Mouse (Mus musculus) kidney, postnatal 0 days (tissue): ENCODE measurements around the gene Art4. TPM values are rescaled to one million over a fixed set of nuclear protein-coding genes. Genes with fewer than 3 reads are reported as not detected.

Experiments used
- ATAC-seq: fragments of 200-750 bp; cut with Nextera tagmentation; replicated peaks from 2 replicates; pipeline ENCODE4 v1.8.0; 2017; ENCODE audit warnings: low read depth, moderate number of reproducible peaks, moderate TSS enrichment, moderate library complexity; ENCODE audit not compliant: low FRiP score
- DNase-seq: peaks from one replicate; pipeline ENCODE4 v3.0.0-alpha.2; 2016; ENCODE audit warnings: low spot score
- H3K27ac ChIP-seq: fragments of 300-500 bp; sonication (generic); 2 replicates; pipeline ENCODE4 v1.5.1; 2014; ENCODE audit warnings: mild to moderate bottlenecking
- H3K27me3 ChIP-seq: fragments of 300-500 bp; sonication (generic); 2 replicates; pipeline ENCODE4 v1.6.1; 2014; ENCODE audit warnings: low read length, mixed read lengths; ENCODE audit not compliant: insufficient read depth
- H3K36me3 ChIP-seq: fragments of 300-500 bp; sonication (generic); 2 replicates; pipeline ENCODE4 v1.6.1; 2014; ENCODE audit warnings: low read length, mixed read lengths; ENCODE audit not compliant: insufficient read depth
- H3K4me1 ChIP-seq: fragments of 300-500 bp; sonication (generic); replicated peaks from 2 replicates; pipeline ENCODE4 v1.6.1; 2014; ENCODE audit warnings: antibody characterized with exemption, low read length, mixed read lengths; ENCODE audit not compliant: insufficient read depth
- H3K4me2 ChIP-seq: fragments of 300-500 bp; sonication (generic); 2 replicates; pipeline ENCODE4 v1.6.1; 2014; ENCODE audit warnings: mild to moderate bottlenecking, low read length, moderate library complexity, mixed read lengths
- H3K4me3 ChIP-seq: fragments of 300-500 bp; sonication (generic); replicated peaks from 2 replicates; pipeline ENCODE4 v1.5.1; 2014; ENCODE audit warnings: low read depth, low read length
- H3K9ac ChIP-seq: fragments of 300-500 bp; sonication (generic); 2 replicates; pipeline ENCODE4 v1.6.1; 2014; ENCODE audit warnings: low read depth, low read length
- H3K9me3 ChIP-seq: fragments of 300-500 bp; sonication (generic); replicated peaks from 2 replicates; pipeline ENCODE4 v1.6.1; 2016; ENCODE audit warnings: low read length, inconsistent platforms, mixed read lengths
- CTCF ChIP-seq: IDR thresholded peaks from 2 replicates; pipeline ENCODE4 v1.5.1; 2016; ENCODE audit warnings: antibody characterized with exemption, low read depth, mild to moderate bottlenecking, moderate library complexity
- WGBS: fragments of 180-500 bp; shearing (Covaris S2); extraction: QIAGEN DNeasy Blood & Tissue Kit; methylation state at CpG from one replicate; pipeline ENCODE4 v1.1.7; 2014; 5-methylcytosine and 5-hydroxymethylcytosine counted together
- polyA plus RNA-seq: library from polyadenylated mRNA; unstranded; fragments of >200 nt; fragmentation: Nextera tagmentation; extraction: Ambion mirVana; gene quantifications from 2 replicates; pipeline ENCODE4 v1.2.1, GENCODE M21; 2015

Gene Art4
- polyA plus RNA-seq, 1 experiment from 2014 or later, result 7.4 TPM

DNA sequence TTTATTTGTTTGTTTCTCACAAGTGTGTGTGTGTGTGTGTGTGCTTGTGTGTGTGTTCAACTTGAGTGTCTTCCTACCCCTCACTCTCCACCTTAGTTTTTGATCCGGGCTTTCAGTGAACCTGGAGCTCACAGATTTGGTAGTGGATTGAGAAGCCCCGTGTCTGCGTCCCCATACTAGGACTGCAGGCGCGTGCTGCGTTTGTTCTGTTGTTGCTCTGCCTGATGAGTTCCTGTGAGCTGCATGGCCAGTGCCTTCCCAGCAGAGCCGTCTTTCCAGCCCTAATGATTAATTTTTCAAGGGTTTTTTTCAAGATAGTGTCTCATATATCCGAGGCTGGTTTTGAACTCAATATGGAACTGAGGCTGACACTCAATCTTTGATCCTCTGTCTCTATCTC, 887 bp upstream of the Art4 start:
- H3K36me3 ChIP-seq, result no peaks in the 10 kb centered on the region
- DNase-seq, result no peak
- no peak for ATAC-seq
- H3K4me1 ChIP-seq, result 0 out of 2 replicates have a peak, but pooled peaks cover 8% of the 10 kb centered on the region
- peak overlapping the region; percentile 64 for H3K27ac ChIP-seq
- H3K4me3 ChIP-seq, result no peak overlapping the region
- no peak overlapping the region for H3K9ac ChIP-seq
- H3K27me3 ChIP-seq, result no peaks in the 10 kb centered on the region
- WGBS, result 57% methylated on average over 8 of the region's 8 CpGs
- H3K4me2 ChIP-seq, result no peak overlapping the region
- TF ChIP-seq CTCF, result no peak
- H3K9me3 ChIP-seq, result no peaks in the 10 kb centered on the region

DNA sequence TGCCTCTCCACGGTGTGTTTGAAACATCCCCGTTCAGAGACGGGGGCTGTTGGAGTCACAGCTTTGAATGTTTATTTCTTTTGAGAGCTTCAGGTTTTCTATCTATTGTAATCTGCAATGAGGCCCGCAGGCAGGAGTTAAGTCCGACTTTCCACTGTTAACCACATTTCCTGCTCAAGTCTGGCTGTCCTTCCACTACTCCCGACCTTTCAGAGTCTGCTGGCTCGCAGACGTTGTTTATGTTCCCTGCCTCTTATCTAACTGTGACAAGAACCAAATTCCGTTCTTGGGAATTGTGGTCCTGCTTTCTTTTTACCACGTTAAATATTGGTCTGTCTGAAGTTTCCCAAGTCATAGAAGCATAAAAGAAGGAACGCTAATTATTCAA, 334 bp upstream of the Art4 start:
- peak overlapping the region; percentile 9; the same call in 1 of the 2 replicates for H3K4me3 ChIP-seq

GRCm38 (mm10) chr6:136856071-136856636, 1.4 kb downstream of the Art4 start:
- 0 out of 2 replicates have a peak overlapping the region, but pooled peaks have one; percentile 6 for H3K4me3 ChIP-seq
- WGBS, result 45% methylated on average over 14 of the region's 14 CpGs
- no peaks in the 10 kb centered on the region for H3K27me3 ChIP-seq
- no peak for TF ChIP-seq CTCF
- DNase-seq (peak; percentile 44), ATAC-seq (no peak)
- no peaks in the 10 kb centered on the region for H3K36me3 ChIP-seq
- no peaks in the 10 kb centered on the region for H3K9me3 ChIP-seq
- peak overlapping the region; percentile 8; the same call in 1 of the 2 replicates for H3K27ac ChIP-seq
- H3K9ac ChIP-seq, result peak overlapping the region; percentile 15; the same call in 1 of the 2 replicates
- peaks cover 15% of the 10 kb centered on the region; the same call in 1 of the 2 replicates for H3K4me1 ChIP-seq
- peak overlapping the region; percentile 17 for H3K4me2 ChIP-seq

More for the DNA sequence above, 334 bp upstream of the Art4 start:
- Histone ChIP-seq H3K36me3 (no peaks in the 10 kb centered on the region), H3K27ac (peak overlapping the region; percentile 83), H3K27me3 (no peaks in the 10 kb centered on the region), H3K4me1 (peaks cover 9% of the 10 kb centered on the region; the same call in 1 of the 2 replicates), H3K9me3 (no peaks in the 10 kb centered on the region), H3K4me2 (peak overlapping the region; percentile 40; the same call in 1 of the 2 replicates), H3K9ac (0 out of 2 replicates have a peak overlapping the region, but pooled peaks have one; percentile 32)
- DNase-seq (peak; percentile 91), ATAC-seq (no peak)
- TF ChIP-seq CTCF, result no peak
- WGBS, result 27% methylated on average over 11 of the region's 11 CpGs

DNA sequence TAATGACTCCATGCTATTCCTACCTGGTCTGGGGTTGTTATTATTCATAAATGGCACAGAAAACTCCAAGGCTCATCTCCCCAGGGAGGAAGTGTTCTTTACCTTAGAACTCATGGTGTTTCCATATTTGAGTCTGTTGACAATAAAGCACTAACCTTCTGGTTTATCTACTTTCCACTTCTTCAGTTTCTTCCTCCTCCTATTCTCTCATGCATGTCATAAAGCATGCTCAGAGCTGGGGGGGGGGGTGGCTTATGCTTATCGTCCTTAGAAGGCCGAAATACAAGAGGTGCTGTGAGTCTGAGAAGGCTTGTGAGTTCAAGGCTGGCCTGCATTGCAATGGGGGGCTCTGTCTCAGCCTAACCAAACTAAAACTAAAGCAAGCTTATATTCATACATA, 2.4 kb downstream of the Art4 start:
- WGBS, result 70% methylated on average over 2 of the region's 2 CpGs
- ATAC-seq, result no peak
- no peak overlapping the region for H3K4me3 ChIP-seq
- no peak for DNase-seq
- no peak for TF ChIP-seq CTCF
- no peak overlapping the region for H3K9ac ChIP-seq
- H3K27me3 ChIP-seq, result no peaks in the 10 kb centered on the region
- H3K9me3 ChIP-seq, result no peaks in the 10 kb centered on the region
- H3K27ac ChIP-seq, result no peak overlapping the region
- no peaks in the 10 kb centered on the region for H3K36me3 ChIP-seq
- 0 out of 2 replicates have a peak overlapping the region, but pooled peaks have one; percentile 17 for H3K4me2 ChIP-seq
- H3K4me1 ChIP-seq, result peaks cover 15% of the 10 kb centered on the region; the same call in 1 of the 2 replicates

- no peak overlapping the region for H3K27ac ChIP-seq
- H3K9ac ChIP-seq, result no peak overlapping the region
- H3K4me3 ChIP-seq, result no peak overlapping the region
- no peaks in the 10 kb centered on the region for H3K36me3 ChIP-seq
- DNase-seq (no peak), ATAC-seq (no peak)
- no peak for TF ChIP-seq CTCF
- no peak overlapping the region for H3K4me2 ChIP-seq
- 73% methylated on average over 11 of the region's 11 CpGs for WGBS
- no peaks in the 10 kb centered on the region for H3K9me3 ChIP-seq
- no peaks in the 10 kb centered on the region for H3K27me3 ChIP-seq
- H3K4me1 ChIP-seq, result peaks cover 15% of the 10 kb centered on the region; the same call in 1 of the 2 replicates
Observed at GRCm38 (mm10) chr6:136854361-136854781, 3.2 kb downstream of the Art4 start.

DNA sequence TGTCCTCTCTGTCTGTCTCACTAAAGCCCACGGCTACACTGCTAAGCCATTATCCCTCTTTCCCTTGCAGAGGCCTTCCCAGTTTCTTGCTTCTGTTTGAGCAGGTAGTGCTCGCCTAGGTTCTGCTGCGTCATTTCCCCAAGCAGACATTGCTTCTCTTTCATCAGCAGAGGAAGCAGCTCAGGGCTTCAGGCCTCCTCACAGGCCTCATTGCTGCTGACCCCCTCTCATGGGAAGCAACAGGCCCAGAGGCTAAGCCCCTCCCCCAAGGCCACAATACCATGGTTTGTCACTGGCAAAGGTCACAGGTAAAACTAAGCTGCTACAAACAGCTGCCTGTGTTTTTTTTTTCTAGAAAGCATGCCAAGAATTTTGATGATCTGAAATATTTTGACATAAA, 4.8 kb downstream of the Art4 start:
- TF ChIP-seq CTCF, result no peak
- H3K4me2 ChIP-seq, result no peak overlapping the region
- DNase-seq (peak; percentile 54), ATAC-seq (peak; percentile 12; the same call in 1 of the 2 replicates)
- 52% methylated on average over 3 of the region's 3 CpGs for WGBS
- no peaks in the 10 kb centered on the region for H3K27me3 ChIP-seq
- peak overlapping the region; percentile 82 for H3K27ac ChIP-seq
- H3K4me3 ChIP-seq, result no peak overlapping the region
- peaks cover 15% of the 10 kb centered on the region; the same call in 1 of the 2 replicates for H3K4me1 ChIP-seq
- H3K36me3 ChIP-seq, result no peaks in the 10 kb centered on the region
- H3K9me3 ChIP-seq, result no peaks in the 10 kb centered on the region
- H3K9ac ChIP-seq, result no peak overlapping the region
